Mouse (Mus musculus): ENCODE results near the gene Ppp1r1a. TPM values are rescaled to one million over a fixed set of nuclear protein-coding genes. Genes with fewer than 3 reads are reported as not detected.
A peak's percentile ranks its signal among the peaks of the same experiment; 100 is the strongest.

The Ppp1r1a gene
- 0.31 and 0.36 TPM in 2 replicates for polyA plus RNA-seq (2015; fragmentation: Nextera tagmentation; extraction: Ambion mirVana)

DNA sequence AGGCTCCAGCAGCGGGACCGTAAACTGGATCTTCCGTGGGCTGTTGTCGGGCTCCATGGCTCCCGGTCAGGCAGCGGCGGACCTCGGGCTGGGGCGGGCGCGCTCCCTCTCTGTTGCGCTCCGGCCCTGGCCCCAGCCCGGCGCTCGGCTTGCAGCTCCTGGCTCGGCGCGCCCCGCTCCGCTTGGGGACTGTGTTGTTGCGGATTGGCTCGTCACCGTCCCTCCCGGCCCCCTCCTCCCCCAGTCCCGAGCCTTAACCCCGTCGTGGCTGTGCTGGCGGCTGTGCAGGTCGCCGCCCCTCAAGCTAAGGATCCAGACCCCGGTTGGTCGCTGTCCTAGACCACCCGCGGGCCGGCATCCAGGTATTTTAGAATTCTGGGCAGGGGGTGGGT lies at the start of gene Ppp1r1a:
Ppp1r1a (minus strand) TSS at position 182 of the 392 bp plus-strand sequence.
- DNase-seq: no peak
- peak within 1 kb of the TSS; percentile 63 for H3K4me2 ChIP-seq
- no peaks in the 10 kb centered on the region for H3K4me1 ChIP-seq (replicated peaks)
- H3K36me3 ChIP-seq: no peaks in the 10 kb centered on the region
- ATAC-seq (ENCODE audit: low read depth): no peak
- H3K4me3 ChIP-seq (replicated peaks): peak within 1 kb of the TSS; percentile 40
- peaks cover 66% of the 10 kb centered on the region for H3K27me3 ChIP-seq
- H3K9ac ChIP-seq: 0 out of 2 replicates have a peak within 1 kb of the TSS, but pooled peaks have one; percentile 9
- H3K9me3 ChIP-seq (replicated peaks): no peaks in the 10 kb centered on the region
- 1% methylated on average over 36 of the region's 36 CpGs for WGBS (ENCODE audit: insufficient replicate concordance)
- no peak within 1 kb of the TSS for H3K27ac ChIP-seq

DNA sequence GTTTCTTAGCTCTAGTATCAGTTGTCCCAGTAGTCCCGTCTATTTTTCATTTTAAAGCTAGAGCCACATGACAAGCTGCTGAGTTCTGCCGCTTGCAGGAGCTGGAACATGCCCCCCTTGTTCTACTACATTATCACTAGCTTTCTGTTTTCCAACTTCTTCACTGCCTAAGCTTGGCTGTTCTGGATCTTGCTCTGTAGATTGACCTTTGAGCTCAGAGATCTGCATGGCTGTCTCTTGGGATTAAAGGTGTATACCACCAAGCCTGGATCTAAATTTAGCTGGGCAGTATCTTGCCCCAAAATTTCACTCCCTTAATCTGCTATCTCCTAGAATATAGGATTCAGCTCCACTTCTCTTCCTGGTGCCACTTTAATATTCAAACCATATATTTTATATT lies 48.1 kb upstream of the Ppp1r1a start:
- H3K36me3 ChIP-seq: no peaks in the 10 kb centered on the region
- no peak overlapping the region for H3K4me2 ChIP-seq
- H3K9ac ChIP-seq: no peak overlapping the region
- WGBS (ENCODE audit: insufficient replicate concordance): 47% methylated on average over 2 of the region's 2 CpGs
- no peak for ATAC-seq (ENCODE audit: low read depth)
- no peak for DNase-seq
- H3K27me3 ChIP-seq: no peaks in the 10 kb centered on the region
- H3K4me1 ChIP-seq (replicated peaks): no peaks in the 10 kb centered on the region
- no peak overlapping the region for H3K4me3 ChIP-seq (replicated peaks)
- H3K9me3 ChIP-seq (replicated peaks): no peaks in the 10 kb centered on the region
- no peak overlapping the region for H3K27ac ChIP-seq

DNA sequence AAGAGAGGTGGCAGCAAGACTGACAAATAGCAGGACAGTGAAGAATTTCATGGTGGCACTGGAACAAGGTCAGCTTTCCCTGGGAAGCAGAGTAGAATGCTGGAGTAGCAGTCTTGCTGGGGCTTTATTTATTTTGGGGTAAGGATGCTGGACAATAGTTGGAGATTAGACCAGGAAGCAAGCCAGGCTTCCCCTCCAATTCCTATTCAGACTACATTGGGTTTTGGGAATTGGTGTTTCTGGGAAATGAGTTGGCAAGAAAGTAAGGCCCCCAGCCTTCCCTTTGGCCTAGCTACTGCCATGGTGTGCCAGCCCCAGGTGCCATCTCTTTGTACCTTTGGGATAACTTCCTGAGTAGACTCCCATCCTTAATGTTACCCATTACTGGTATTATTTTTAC lies 27.2 kb upstream of the Ppp1r1a start, which contains the start of gene Glycam1:
Glycam1 (minus strand) TSS at position 101 of the 400 bp plus-strand sequence.
- no peak for DNase-seq
- no peaks in the 10 kb centered on the region for H3K4me1 ChIP-seq (replicated peaks)
- no peak within 1 kb of the TSS for H3K27ac ChIP-seq
- H3K36me3 ChIP-seq: no peaks in the 10 kb centered on the region
- no peak for ATAC-seq (ENCODE audit: low read depth)
- no peaks in the 10 kb centered on the region for H3K27me3 ChIP-seq
- H3K4me3 ChIP-seq (replicated peaks): no peak within 1 kb of the TSS
- H3K4me2 ChIP-seq: no peak within 1 kb of the TSS
- H3K9ac ChIP-seq: no peak within 1 kb of the TSS
- H3K9me3 ChIP-seq (replicated peaks): no peaks in the 10 kb centered on the region

DNA sequence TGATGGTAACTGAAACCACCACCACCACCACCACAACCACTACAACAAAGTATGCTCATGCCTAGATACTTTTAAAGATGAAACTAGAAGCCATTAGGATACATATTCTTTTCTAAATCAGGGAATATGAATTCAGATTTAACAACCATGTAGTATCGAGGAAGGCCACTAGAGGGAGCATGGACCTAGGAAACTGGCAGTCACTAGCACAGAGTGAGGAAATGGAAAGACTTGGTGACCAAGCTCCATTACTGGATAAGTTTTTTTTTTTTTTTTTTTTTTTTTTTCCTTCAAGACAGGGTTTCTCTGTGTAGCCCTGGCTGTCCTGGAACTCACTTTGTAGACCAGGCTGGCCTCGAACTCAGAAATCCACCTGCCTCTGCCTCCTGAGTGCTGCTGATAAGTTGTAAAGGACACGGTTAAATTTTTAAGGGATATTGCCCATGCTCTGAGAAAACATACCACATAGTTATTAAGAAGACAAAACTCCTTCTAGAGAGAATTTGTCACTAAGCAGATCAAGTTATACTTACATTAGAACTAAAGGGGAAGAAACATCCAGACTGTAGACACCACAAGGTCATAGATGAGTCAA lies 14.4 kb upstream of the Ppp1r1a start:
- 31% methylated on average over 3 of the region's 3 CpGs for WGBS (ENCODE audit: insufficient replicate concordance)
- Histone ChIP-seq H3K9ac (no peak overlapping the region), H3K27ac (no peak overlapping the region), H3K4me3 (replicated peaks) (no peak overlapping the region), H3K4me1 (replicated peaks) (no peaks in the 10 kb centered on the region), H3K4me2 (no peak overlapping the region), H3K9me3 (replicated peaks) (no peaks in the 10 kb centered on the region), H3K27me3 (no peaks in the 10 kb centered on the region), H3K36me3 (no peaks in the 10 kb centered on the region)
- DNase-seq (no peak), ATAC-seq (ENCODE audit: low read depth) (no peak)

DNA sequence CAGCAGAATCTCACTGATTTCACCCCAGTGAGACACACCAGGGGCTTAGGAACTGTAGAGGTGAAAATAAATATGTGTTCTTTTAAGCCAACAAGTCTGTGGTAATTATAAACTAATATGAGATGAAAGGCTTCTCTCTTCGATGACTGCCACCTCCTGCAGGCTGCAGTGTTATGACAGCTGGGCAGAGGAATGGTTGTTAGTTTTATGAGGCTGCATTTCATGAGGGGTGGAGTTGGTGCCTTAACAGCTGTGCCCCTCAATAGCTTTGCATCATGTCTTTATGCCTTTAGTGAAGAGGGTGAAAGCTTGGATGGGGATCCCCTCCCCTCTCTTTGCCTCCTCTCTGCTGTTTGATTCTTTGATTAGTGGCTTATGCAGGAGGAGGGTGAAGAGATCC lies 13.2 kb upstream of the Ppp1r1a start:
- H3K27ac ChIP-seq: no peak overlapping the region
- DNase-seq (no peak), ATAC-seq (ENCODE audit: low read depth) (no peak)
- H3K4me3 ChIP-seq (replicated peaks): no peak overlapping the region
- H3K36me3 ChIP-seq: no peaks in the 10 kb centered on the region
- no peak overlapping the region for H3K4me2 ChIP-seq
- H3K9ac ChIP-seq: no peak overlapping the region
- no peaks in the 10 kb centered on the region for H3K27me3 ChIP-seq
- no peaks in the 10 kb centered on the region for H3K4me1 ChIP-seq (replicated peaks)
- H3K9me3 ChIP-seq (replicated peaks): no peaks in the 10 kb centered on the region
- WGBS (ENCODE audit: insufficient replicate concordance): 20% methylated on average over 1 of the region's 1 CpGs

DNA sequence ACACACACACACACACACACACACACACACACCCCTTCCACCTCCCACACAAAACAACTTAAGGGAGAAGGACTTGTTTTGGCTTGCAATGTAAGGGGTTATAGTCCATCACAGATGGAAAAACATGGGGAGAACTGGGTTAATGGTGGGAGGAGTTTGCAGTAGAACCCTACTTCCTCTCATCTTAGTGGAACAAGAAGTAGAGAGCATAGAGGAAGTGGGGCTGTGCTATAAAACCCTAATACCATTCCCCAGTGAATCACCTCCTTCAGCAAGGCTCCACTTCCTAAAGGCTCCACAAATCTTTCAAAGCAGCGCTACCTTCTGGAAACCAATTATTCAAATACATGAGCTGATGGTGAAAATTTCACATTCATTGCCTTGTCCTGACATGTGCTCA lies 11.7 kb upstream of the Ppp1r1a start:
- Histone ChIP-seq H3K36me3 (no peaks in the 10 kb centered on the region), H3K4me3 (replicated peaks) (no peak overlapping the region), H3K9ac (no peak overlapping the region), H3K27ac (no peak overlapping the region), H3K9me3 (replicated peaks) (no peaks in the 10 kb centered on the region), H3K4me2 (no peak overlapping the region), H3K4me1 (replicated peaks) (no peaks in the 10 kb centered on the region), H3K27me3 (no peaks in the 10 kb centered on the region)
- WGBS (ENCODE audit: insufficient replicate concordance): 58% methylated on average over 1 of the region's 1 CpGs
- ATAC-seq (ENCODE audit: low read depth) (no peak), DNase-seq (no peak)

DNA sequence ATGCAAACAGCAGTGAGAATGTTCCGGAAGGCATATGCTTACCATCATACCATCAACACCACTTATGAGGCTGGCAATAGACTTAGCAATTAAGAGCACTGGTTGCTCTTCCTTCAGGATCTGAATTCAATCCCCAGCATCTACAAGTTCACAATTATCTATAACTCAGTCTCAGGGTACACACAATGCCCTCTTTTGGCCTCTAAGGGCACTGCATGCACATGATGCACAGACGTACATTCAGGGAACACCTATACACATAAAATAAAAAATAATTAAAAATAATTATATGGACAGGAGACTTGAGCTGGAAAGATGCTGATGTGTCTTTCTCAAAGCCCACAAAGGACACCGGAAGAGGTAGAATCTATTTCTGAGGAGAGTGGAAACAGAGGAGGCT lies 10.2 kb upstream of the Ppp1r1a start:
- no peak overlapping the region for H3K4me2 ChIP-seq

DNA sequence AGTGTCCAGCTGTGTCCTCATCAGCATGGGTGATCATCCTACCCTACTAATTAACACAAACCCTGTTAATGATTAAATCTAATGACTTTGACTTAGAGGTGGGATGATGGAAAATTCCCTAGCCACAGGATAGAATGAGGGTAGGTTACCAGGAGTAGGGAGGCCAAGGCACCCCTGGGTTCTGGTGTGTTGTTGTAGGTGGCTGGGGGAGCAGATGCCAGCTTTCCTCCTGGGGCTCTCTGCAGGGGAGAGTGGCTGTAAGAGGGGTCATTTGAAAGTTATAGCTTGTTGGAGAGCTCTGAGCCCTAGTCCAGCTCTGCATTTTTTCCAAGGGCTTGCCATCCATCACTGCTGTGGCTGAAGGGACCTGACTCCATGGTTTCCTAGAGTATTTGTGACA lies 4.7 kb upstream of the Ppp1r1a start:
- H3K27me3 ChIP-seq: peaks cover 32% of the 10 kb centered on the region
- DNase-seq (no peak), ATAC-seq (ENCODE audit: low read depth) (no peak)
- no peaks in the 10 kb centered on the region for H3K36me3 ChIP-seq
- H3K27ac ChIP-seq: no peak overlapping the region
- no peaks in the 10 kb centered on the region for H3K4me1 ChIP-seq (replicated peaks)
- no peaks in the 10 kb centered on the region for H3K9me3 ChIP-seq (replicated peaks)
- no peak overlapping the region for H3K4me3 ChIP-seq (replicated peaks)
- no peak overlapping the region for H3K4me2 ChIP-seq
- no peak overlapping the region for H3K9ac ChIP-seq

More for the DNA sequence above, 10.2 kb upstream of the Ppp1r1a start:
- Histone ChIP-seq H3K27ac (no peak overlapping the region), H3K9me3 (replicated peaks) (no peaks in the 10 kb centered on the region), H3K36me3 (no peaks in the 10 kb centered on the region), H3K4me1 (replicated peaks) (no peaks in the 10 kb centered on the region), H3K27me3 (no peaks in the 10 kb centered on the region), H3K9ac (no peak overlapping the region), H3K4me3 (replicated peaks) (no peak overlapping the region)
- ATAC-seq (ENCODE audit: low read depth): no peak
- DNase-seq: no peak
- WGBS (ENCODE audit: insufficient replicate concordance): 64% methylated on average over 3 of the region's 3 CpGs

DNA sequence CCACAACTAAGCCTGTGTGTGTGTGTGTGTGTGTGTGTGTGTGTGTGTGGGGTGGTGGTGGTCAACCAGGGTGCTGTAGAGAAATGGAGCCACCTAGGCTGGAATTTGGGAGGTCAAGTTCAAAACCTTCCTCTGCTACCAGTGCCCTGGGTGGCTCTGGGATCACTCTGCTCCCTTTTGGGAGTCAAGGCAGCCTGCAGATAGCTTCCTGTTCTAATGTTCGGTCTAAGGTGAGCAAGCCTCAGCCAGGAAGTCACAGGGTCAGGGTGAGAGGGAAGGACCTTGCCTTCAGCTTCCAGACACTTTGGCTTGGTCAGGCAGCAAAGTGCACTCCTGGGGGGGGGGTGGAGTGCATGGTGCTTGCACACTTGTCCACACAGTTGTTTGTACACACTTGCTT lies 2.8 kb upstream of the Ppp1r1a start:
- 38% methylated on average over 1 of the region's 1 CpGs for WGBS (ENCODE audit: insufficient replicate concordance)
- no peaks in the 10 kb centered on the region for H3K36me3 ChIP-seq
- H3K4me2 ChIP-seq: no peak overlapping the region
- ATAC-seq (ENCODE audit: low read depth): no peak
- H3K4me1 ChIP-seq (replicated peaks): no peaks in the 10 kb centered on the region
- no peak overlapping the region for H3K4me3 ChIP-seq (replicated peaks)
- H3K9me3 ChIP-seq (replicated peaks): no peaks in the 10 kb centered on the region
- peaks cover 49% of the 10 kb centered on the region for H3K27me3 ChIP-seq
- no peak overlapping the region for H3K27ac ChIP-seq
- DNase-seq: no peak
- no peak overlapping the region for H3K9ac ChIP-seq

DNA sequence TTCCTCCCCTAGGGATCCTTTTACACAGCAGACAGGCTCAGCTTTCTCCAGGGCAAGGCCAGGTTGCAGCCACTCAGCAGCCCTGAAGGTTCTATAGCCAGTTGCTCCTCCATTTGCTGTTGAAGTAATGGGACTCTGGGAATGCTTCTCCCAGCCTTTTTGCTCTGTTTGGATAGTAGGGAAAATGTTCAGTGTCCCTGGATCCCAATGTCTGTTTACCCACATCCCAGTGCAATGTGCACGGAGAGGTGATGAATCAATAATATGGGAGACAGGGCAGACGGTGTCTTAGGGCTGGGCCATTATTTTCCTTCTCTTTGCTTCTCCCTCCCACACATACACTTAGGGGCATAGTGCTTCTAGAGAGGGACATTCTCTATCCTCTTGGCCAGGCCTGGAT lies 1.5 kb upstream of the Ppp1r1a start:
- Histone ChIP-seq H3K27ac (no peak overlapping the region), H3K9me3 (replicated peaks) (no peaks in the 10 kb centered on the region), H3K27me3 (peaks cover 60% of the 10 kb centered on the region), H3K4me1 (replicated peaks) (no peaks in the 10 kb centered on the region), H3K36me3 (no peaks in the 10 kb centered on the region), H3K9ac (no peak overlapping the region), H3K4me2 (no peak overlapping the region), H3K4me3 (replicated peaks) (no peak overlapping the region)
- no peak for DNase-seq
- WGBS (ENCODE audit: insufficient replicate concordance): 44% methylated on average over 2 of the region's 2 CpGs
- ATAC-seq (ENCODE audit: low read depth): no peak

DNA sequence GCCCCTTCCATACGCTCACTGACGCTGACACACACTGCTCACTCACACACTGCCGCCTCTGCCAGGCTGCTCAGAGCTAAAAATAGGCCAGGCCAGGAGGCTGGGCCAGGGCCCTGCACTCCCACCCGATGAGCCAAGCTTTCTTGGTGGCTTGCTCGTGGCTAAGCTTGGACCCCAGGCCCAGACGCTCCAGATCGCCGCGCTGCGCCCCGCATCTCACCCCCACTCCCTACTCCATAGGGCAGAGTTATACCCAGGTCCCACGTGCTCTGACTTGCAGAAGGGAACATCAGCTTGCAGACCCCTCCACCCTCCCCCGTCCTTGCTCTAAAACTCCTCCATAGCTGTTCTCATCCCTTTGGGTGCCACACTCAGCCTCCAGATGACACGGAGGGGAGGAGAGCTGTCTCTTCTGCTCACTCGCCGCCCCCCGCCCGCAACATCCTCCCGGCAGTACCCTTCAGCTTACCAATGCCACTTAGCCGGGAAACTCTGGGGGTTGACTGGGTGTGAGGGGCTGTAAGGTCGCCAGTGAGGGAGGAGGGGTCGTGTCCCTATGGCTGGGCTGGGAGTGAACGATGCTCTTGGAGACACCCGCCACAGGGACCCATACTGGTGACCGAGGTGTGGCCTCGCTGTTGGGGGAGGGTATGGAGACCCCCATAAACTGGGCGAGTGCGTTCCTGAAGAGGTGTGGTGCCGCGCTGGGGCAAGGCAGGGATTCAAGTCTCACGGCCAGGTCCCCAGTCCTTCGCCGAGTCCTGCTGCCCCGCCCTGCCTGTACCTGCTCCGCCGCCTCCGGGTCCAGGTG lies 587 bp downstream of the Ppp1r1a start:
- WGBS (ENCODE audit: insufficient replicate concordance): 2% methylated on average over 33 of the region's 37 CpGs
- peaks cover 66% of the 10 kb centered on the region for H3K27me3 ChIP-seq
- peak overlapping the region; percentile 40 for H3K4me3 ChIP-seq (replicated peaks)
- H3K36me3 ChIP-seq: no peaks in the 10 kb centered on the region
- 0 out of 2 replicates have a peak overlapping the region, but pooled peaks have one; percentile 9 for H3K9ac ChIP-seq
- H3K9me3 ChIP-seq (replicated peaks): no peaks in the 10 kb centered on the region
- peak overlapping the region; percentile 63 for H3K4me2 ChIP-seq
- H3K4me1 ChIP-seq (replicated peaks): no peaks in the 10 kb centered on the region
- DNase-seq: no peak
- H3K27ac ChIP-seq: no peak overlapping the region
- ATAC-seq (ENCODE audit: low read depth): peak; percentile 26; the same call in 1 of the 2 replicates

DNA sequence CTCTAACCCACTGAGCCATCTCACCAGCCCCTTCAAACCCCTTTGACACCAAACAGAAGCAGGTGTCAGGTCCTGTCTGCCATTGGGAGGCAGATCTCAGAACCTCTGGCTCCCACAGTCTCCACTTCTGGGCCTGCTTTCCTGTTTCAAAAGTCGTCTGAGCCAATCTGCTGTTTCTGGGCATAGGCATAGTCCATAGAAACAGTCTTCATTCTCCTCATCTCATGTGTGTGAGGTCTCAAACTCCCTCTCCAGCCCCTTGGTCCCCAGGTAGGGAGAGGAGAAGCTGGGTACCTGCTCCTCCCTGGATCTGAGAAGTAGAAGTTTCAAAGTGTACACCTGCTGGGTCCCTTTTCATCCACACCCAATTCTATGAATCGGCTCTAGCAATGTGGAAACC lies 1.3 kb downstream of the Ppp1r1a start:
- DNase-seq (no peak), ATAC-seq (ENCODE audit: low read depth) (no peak)
- WGBS (ENCODE audit: insufficient replicate concordance): 18% methylated on average over 2 of the region's 2 CpGs
- Histone ChIP-seq H3K27ac (no peak overlapping the region), H3K27me3 (peaks cover 66% of the 10 kb centered on the region), H3K36me3 (no peaks in the 10 kb centered on the region), H3K9me3 (replicated peaks) (no peaks in the 10 kb centered on the region), H3K4me1 (replicated peaks) (no peaks in the 10 kb centered on the region), H3K4me2 (no peak overlapping the region), H3K4me3 (replicated peaks) (no peak overlapping the region), H3K9ac (no peak overlapping the region)
